Comparison of ENCODE assay signal across 9 mouse cellular contexts in genomic region chr14:117938554-117938953, GRCm38 (mm10).
DNase-seq lines count a peak whose midpoint lies in the region; ATAC-seq and TF ChIP-seq lines count a peak whose summit lies in the region.
"Had no signal": no experiment of that assay in that cellular context is flagged by ENCODE, and none has a peak within 500 bp of the region (broad histone marks: within the 10 kb centered on the region; RNA-seq: fewer than 3 reads in every experiment).

No protein-coding gene starts in this region.

- peak; percentile 36; the same call in 1 of the 2 replicates for TF ChIP-seq CTCF in small intestine, adult 2 months (IDR thresholded peaks at IDR 0.05; ENCODE audit: extremely low read depth, insufficient read length, insufficient replicate concordance, low read depth, low read length)

- WGBS in midbrain, embryonic 14.5 days = 19% methylated on average over 2 of the region's 2 CpGs
- WGBS in midbrain, embryonic 16.5 days = 19% methylated on average over 2 of the region's 2 CpGs
- 34% methylated on average over 2 of the region's 2 CpGs for WGBS in small intestine, adult 2 months

- no peak overlapping the region for H3K4me2 ChIP-seq in midbrain, embryonic 14.5 days (ENCODE audit: low read length)
- no peak overlapping the region for H3K4me2 ChIP-seq in midbrain, embryonic 16.5 days (ENCODE audit: low read length)

- no peak overlapping the region for H3K27ac ChIP-seq in midbrain, embryonic 14.5 days (replicated peaks; ENCODE audit: low read depth, low read length)
- no peak overlapping the region for H3K27ac ChIP-seq in midbrain, embryonic 16.5 days (ENCODE audit: low read length)
- no peak overlapping the region for H3K27ac ChIP-seq in small intestine, adult 2 months (ENCODE audit: insufficient read depth, low read depth, low read length)

- peak; percentile 23 to 31 for DNase-seq in cerebellum, postnatal 36 days
- no peak for DNase-seq in cerebellum, adult 9-11 months
- DNase-seq in midbrain, embryonic 14.5 days = peak; percentile 78
- peak; percentile 73 for DNase-seq in embryo, embryonic 10.5 days (ENCODE audit: low spot score)
- peak; percentile 60 for DNase-seq in kidney, postnatal 14 days
- DNase-seq in right cerebral cortex, postnatal 10 days (ENCODE audit: low spot score in 2 of 2) = no peak

- ATAC-seq in midbrain, embryonic 14.5 days (ENCODE audit: low FRiP score, low TSS enrichment) = peak; percentile 37; the same call in 1 of the 2 replicates
- ATAC-seq in midbrain, embryonic 16.5 days = no peak

- TF ChIP-seq POLR2A in small intestine, adult 2 months (IDR thresholded peaks at IDR 0.05; ENCODE audit: low read depth, low read length) = no peak

- no peak overlapping the region for H3K4me3 ChIP-seq in midbrain, embryonic 14.5 days (replicated peaks; ENCODE audit: low read depth, low read length)
- no peak overlapping the region for H3K4me3 ChIP-seq in midbrain, embryonic 16.5 days (ENCODE audit: low read depth, low read length)
- no peak overlapping the region for H3K4me3 ChIP-seq in small intestine, adult 2 months (ENCODE audit: low read depth, low read length)

- H3K36me3 ChIP-seq in midbrain, embryonic 14.5 days (ENCODE audit: control insufficient read depth, insufficient read depth, low read length) = no peaks in the 10 kb centered on the region
- no peaks in the 10 kb centered on the region for H3K36me3 ChIP-seq in midbrain, embryonic 16.5 days (ENCODE audit: control insufficient read depth, insufficient read depth, low read length)
- H3K36me3 ChIP-seq in small intestine, adult 2 months (ENCODE audit: control insufficient read depth, insufficient read depth, low read length) = no peaks in the 10 kb centered on the region
- H3K36me3 ChIP-seq: G1E had no signal

- H3K9me3 ChIP-seq in midbrain, embryonic 14.5 days (ENCODE audit: control insufficient read depth, low read length) = no peaks in the 10 kb centered on the region
- no peaks in the 10 kb centered on the region for H3K9me3 ChIP-seq in midbrain, embryonic 16.5 days (replicated peaks; ENCODE audit: control insufficient read depth, low read length, poor library complexity, severe bottlenecking)

- H3K9ac ChIP-seq in midbrain, embryonic 14.5 days (replicated peaks; ENCODE audit: low read length) = no peak overlapping the region
- H3K9ac ChIP-seq in midbrain, embryonic 16.5 days (ENCODE audit: low read depth, low read length) = no peak overlapping the region

- H3K27me3 ChIP-seq in midbrain, embryonic 14.5 days (ENCODE audit: control insufficient read depth, insufficient read depth, low read length) = no peaks in the 10 kb centered on the region
- H3K27me3 ChIP-seq in midbrain, embryonic 16.5 days (ENCODE audit: control insufficient read depth, insufficient read depth, low read depth, low read length) = no peaks in the 10 kb centered on the region
- no peaks in the 10 kb centered on the region for H3K27me3 ChIP-seq in small intestine, adult 2 months (ENCODE audit: control insufficient read depth, insufficient read depth, low read length)

- no peaks in the 10 kb centered on the region; the same call in 1 of the 2 replicates for H3K4me1 ChIP-seq in midbrain, embryonic 14.5 days (ENCODE audit: control insufficient read depth, insufficient read depth, low read length)
- peaks cover 3% of the 10 kb centered on the region for H3K4me1 ChIP-seq in midbrain, embryonic 16.5 days (ENCODE audit: control insufficient read depth, insufficient read depth, low read length)
- no peaks in the 10 kb centered on the region for H3K4me1 ChIP-seq in small intestine, adult 2 months (ENCODE audit: control insufficient read depth, insufficient read depth, insufficient read length, low read length)

Comparison
In these comparisons a context has a peak if more than half of its experiments do, and no peak if none do; other contexts are left out.
1. DNase-seq: peak in cerebellum, postnatal 36 days (2 of 2), midbrain, embryonic 14.5 days (single experiment), embryo, embryonic 10.5 days (single experiment) and kidney, postnatal 14 days (single experiment); none in cerebellum, adult 9-11 months (single experiment) and right cerebral cortex, postnatal 10 days (0 of 2).